Mouse (Mus musculus): ENCODE results near the gene Entpd3.

GRCm38 (mm10) chr9:120532062-120532461 is 7.6 kb upstream of the Entpd3 start:
- TF ChIP-seq EP300 (optimal IDR thresholded peaks at IDR 0.05), result no peak
- TF ChIP-seq CTCF (IDR thresholded peaks at IDR 0.05; ENCODE audit: low read depth), result no peak
